Mouse (Mus musculus) testis, adult 2 months (tissue): ENCODE measurements around the gene Jam3.

Experiments used
- CTCF ChIP-seq: fragments of 200-500 bp; IDR thresholded peaks from 2 replicates; pipeline ENCODE4 v1.5.1; 2012; ENCODE audit warnings: low read depth, mild to moderate bottlenecking, inconsistent platforms, low read length, moderate library complexity; ENCODE audit not compliant: control insufficient read depth, insufficient read depth, insufficient replicate concordance
- POLR2A ChIP-seq: fragments of 200-500 bp; IDR thresholded peaks from 2 replicates; pipeline ENCODE4 v1.6.1; 2012; ENCODE audit warnings: low read depth, mild to moderate bottlenecking, inconsistent platforms, low read length, moderate library complexity; ENCODE audit not compliant: control insufficient read depth

- TF ChIP-seq CTCF: no peak
- TF ChIP-seq POLR2A: no peak
Observed at GRCm38 (mm10) chr9:27189306-27189705, 34.1 kb upstream of the Jam3 start.
